Mouse (Mus musculus) kidney, adult 2 months (tissue): ENCODE results near the gene Cabp1.

Experiments
- CTCF ChIP-seq: fragments of 200-500 bp; conservative IDR thresholded peaks from 2 replicates; pipeline ENCODE4 v1.5.1; 2011; ENCODE audit warnings: low read depth, mild to moderate bottlenecking, control low read depth, low read length, moderate library complexity, mixed read lengths; ENCODE audit not compliant: insufficient read depth, insufficient read length
- POLR2A ChIP-seq: fragments of 200-500 bp; IDR thresholded peaks from one replicate; pipeline ENCODE4 v1.6.1; 2011; ENCODE audit warnings: low read depth, low read length, control low read depth

DNA sequence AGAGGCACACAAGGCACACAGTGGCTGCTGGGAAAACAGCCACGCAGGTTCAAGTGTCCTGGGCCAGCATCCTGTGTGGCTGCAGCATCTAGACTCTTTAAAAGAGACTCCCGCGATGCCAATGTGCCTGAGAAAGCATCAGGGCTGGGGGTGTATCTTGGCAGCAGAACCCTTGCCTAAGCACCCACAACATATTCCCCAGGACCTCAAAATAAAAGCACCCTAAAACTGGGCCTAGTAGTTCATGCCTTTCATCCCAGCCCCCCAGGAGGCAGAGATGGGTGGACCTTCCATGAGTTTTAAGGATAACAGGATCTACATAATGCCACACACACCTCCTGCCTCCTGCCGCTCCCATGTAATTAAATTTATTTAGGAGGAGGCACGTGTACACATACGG lies 40.3 kb upstream of the Cabp1 start:
- no peak for TF ChIP-seq CTCF
- no peak for TF ChIP-seq POLR2A
